Mouse (Mus musculus): ENCODE results near the gene Olfr1442. TPM values are rescaled to one million over a fixed set of nuclear protein-coding genes. Genes with fewer than 3 reads are reported as not detected.
"Not testable (repeated sequence)": the region's sequence is repeated elsewhere in the genome, so short reads cannot be mapped to it uniquely, and the experiment has no call there.

Gene Olfr1442
- not detected in 2 replicates for polyA plus RNA-seq (2015; fragmentation: Nextera tagmentation; extraction: Ambion mirVana)

DNA sequence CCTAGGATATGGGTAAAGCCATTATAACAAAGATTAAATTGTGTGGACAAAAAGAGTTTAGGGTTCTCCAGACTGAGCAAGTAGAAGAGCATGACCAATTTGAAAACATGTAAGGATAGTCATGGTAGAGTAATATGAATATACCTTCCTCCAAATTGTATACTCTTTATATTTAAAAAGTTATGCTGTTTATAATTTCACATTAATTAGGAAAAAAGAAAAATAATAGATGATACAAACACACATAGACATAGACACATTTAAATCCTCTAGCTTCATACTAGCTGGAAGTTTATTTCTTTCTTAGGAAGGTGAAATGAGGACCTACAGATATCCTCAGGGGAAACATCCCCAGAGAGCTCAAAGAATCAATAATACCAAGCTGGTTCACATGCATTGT, at the start of gene Olfr1442:
Gene Olfr1442 (plus strand): TSS at position 301 of the 400 bp plus-strand sequence.
- Histone ChIP-seq H3K4me1 (no peaks in the 10 kb centered on the region), H3K9me3 (replicated peaks) (no peaks in the 10 kb centered on the region), H3K27me3 (no peaks in the 10 kb centered on the region), H3K36me3 (no peaks in the 10 kb centered on the region), H3K27ac (replicated peaks) (no peak within 1 kb of the TSS), H3K9ac (no peak within 1 kb of the TSS), H3K4me3 (replicated peaks) (no peak within 1 kb of the TSS), H3K4me2 (replicated peaks) (no peak within 1 kb of the TSS)
- no peak for ATAC-seq (ENCODE audit: insufficient number of reproducible peaks, low FRiP score, low TSS enrichment, low read depth)

DNA sequence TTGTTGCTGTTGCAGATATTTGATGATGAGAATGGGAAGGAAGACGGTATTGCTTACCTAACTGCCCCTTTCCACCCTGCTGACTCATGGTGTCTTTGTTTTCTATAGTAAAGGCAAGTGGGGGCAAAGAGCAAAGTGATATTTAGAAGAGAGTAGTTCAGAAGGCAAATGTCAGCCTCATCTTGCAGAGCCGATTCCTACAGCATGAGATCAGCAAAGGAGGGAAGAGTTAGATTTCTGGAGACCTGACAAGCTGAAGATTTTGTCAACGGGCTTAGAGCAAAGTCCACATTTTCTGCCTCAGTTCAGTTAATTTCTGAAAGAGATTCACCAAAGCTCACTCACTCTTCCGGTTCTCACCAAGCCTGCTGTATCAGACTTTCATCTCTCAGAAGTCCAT, 37.1 kb upstream of the Olfr1442 start, which contains the start of gene Glyat:
Gene Glyat (plus strand): TSS at position 133 of the 400 bp plus-strand sequence.
- ATAC-seq (ENCODE audit: insufficient number of reproducible peaks, low FRiP score, low TSS enrichment, low read depth), result no peak
- Histone ChIP-seq H3K27me3 (no peaks in the 10 kb centered on the region), H3K9me3 (replicated peaks) (no peaks in the 10 kb centered on the region), H3K27ac (replicated peaks) (no peak within 1 kb of the TSS), H3K36me3 (no peaks in the 10 kb centered on the region), H3K4me3 (replicated peaks) (no peak within 1 kb of the TSS), H3K4me1 (no peaks in the 10 kb centered on the region), H3K9ac (no peak within 1 kb of the TSS), H3K4me2 (replicated peaks) (no peak within 1 kb of the TSS)
- 68% methylated on average over 4 of the region's 4 CpGs for WGBS

- H3K4me1 ChIP-seq, result no peaks in the 10 kb centered on the region
- H3K9me3 ChIP-seq (replicated peaks), result no peaks in the 10 kb centered on the region
- H3K27me3 ChIP-seq, result no peaks in the 10 kb centered on the region
- H3K4me3 ChIP-seq (replicated peaks), result no peak overlapping the region
- no peaks in the 10 kb centered on the region for H3K36me3 ChIP-seq
- 90% methylated on average over 3 of the region's 3 CpGs for WGBS
- H3K27ac ChIP-seq (replicated peaks), result no peak overlapping the region
- H3K4me2 ChIP-seq (replicated peaks), result no peak overlapping the region
- no peak overlapping the region for H3K9ac ChIP-seq
- ATAC-seq (ENCODE audit: insufficient number of reproducible peaks, low FRiP score, low TSS enrichment, low read depth), result no peak
Observed at GRCm38 (mm10) chr19:12634259-12634658, 36.0 kb upstream of the Olfr1442 start.

- no peak for ATAC-seq (ENCODE audit: insufficient number of reproducible peaks, low FRiP score, low TSS enrichment, low read depth)
- Histone ChIP-seq H3K27ac (replicated peaks) (no peak overlapping the region), H3K4me2 (replicated peaks) (no peak overlapping the region), H3K4me3 (replicated peaks) (no peak overlapping the region), H3K9ac (no peak overlapping the region), H3K4me1 (no peaks in the 10 kb centered on the region), H3K36me3 (no peaks in the 10 kb centered on the region), H3K27me3 (no peaks in the 10 kb centered on the region), H3K9me3 (replicated peaks) (no peaks in the 10 kb centered on the region)
- WGBS, result 82% methylated on average over 4 of the region's 4 CpGs
Observed at GRCm38 (mm10) chr19:12634963-12635362, 35.3 kb upstream of the Olfr1442 start.

GRCm38 (mm10) chr19:12636863-12637262, 33.4 kb upstream of the Olfr1442 start:
- WGBS, result 53% methylated on average over 3 of the region's 3 CpGs

GRCm38 (mm10) chr19:12638049-12638448, 32.2 kb upstream of the Olfr1442 start:
- Histone ChIP-seq H3K9ac (no peak overlapping the region), H3K27ac (replicated peaks) (no peak overlapping the region), H3K4me3 (replicated peaks) (no peak overlapping the region), H3K4me1 (no peaks in the 10 kb centered on the region), H3K27me3 (no peaks in the 10 kb centered on the region), H3K36me3 (no peaks in the 10 kb centered on the region), H3K4me2 (replicated peaks) (no peak overlapping the region), H3K9me3 (replicated peaks) (no peaks in the 10 kb centered on the region)
- 76% methylated on average over 1 of the region's 1 CpGs for WGBS
- ATAC-seq (ENCODE audit: insufficient number of reproducible peaks, low FRiP score, low TSS enrichment, low read depth), result no peak

More at GRCm38 (mm10) chr19:12636863-12637262, 33.4 kb upstream of the Olfr1442 start:
- H3K9ac ChIP-seq, result no peak overlapping the region
- H3K4me1 ChIP-seq, result no peaks in the 10 kb centered on the region
- no peak overlapping the region for H3K4me3 ChIP-seq (replicated peaks)
- no peaks in the 10 kb centered on the region for H3K9me3 ChIP-seq (replicated peaks)
- no peak overlapping the region for H3K4me2 ChIP-seq (replicated peaks)
- H3K27me3 ChIP-seq, result no peaks in the 10 kb centered on the region
- no peak overlapping the region for H3K27ac ChIP-seq (replicated peaks)
- ATAC-seq (ENCODE audit: insufficient number of reproducible peaks, low FRiP score, low TSS enrichment, low read depth), result no peak
- no peaks in the 10 kb centered on the region for H3K36me3 ChIP-seq

DNA sequence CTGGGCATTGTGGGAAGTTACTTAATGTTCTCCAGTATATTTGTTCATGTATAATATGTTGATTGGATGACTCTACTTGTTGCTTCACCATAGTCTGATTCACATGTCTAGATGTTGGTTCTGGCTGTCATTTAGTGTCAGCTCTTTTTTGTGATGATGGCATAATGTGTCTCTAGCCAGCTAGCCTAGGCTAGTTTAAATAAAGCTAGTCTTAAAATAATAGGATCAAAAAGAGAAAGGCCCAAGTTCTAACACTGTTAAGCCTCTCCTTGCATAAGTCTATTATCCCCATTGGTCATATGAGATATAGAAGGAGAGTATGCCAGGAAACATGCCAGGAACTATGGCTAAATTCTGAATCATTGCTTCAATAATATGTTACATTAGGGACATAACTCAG, 20.7 kb upstream of the Olfr1442 start:
- ATAC-seq (ENCODE audit: insufficient number of reproducible peaks, low FRiP score, low TSS enrichment, low read depth), result no peak
- no peaks in the 10 kb centered on the region for H3K27me3 ChIP-seq
- no peak overlapping the region for H3K27ac ChIP-seq (replicated peaks)
- no peak overlapping the region for H3K4me2 ChIP-seq (replicated peaks)
- no peak overlapping the region for H3K4me3 ChIP-seq (replicated peaks)
- H3K4me1 ChIP-seq, result no peaks in the 10 kb centered on the region
- no peaks in the 10 kb centered on the region for H3K36me3 ChIP-seq
- no peak overlapping the region for H3K9ac ChIP-seq
- no peaks in the 10 kb centered on the region for H3K9me3 ChIP-seq (replicated peaks)

DNA sequence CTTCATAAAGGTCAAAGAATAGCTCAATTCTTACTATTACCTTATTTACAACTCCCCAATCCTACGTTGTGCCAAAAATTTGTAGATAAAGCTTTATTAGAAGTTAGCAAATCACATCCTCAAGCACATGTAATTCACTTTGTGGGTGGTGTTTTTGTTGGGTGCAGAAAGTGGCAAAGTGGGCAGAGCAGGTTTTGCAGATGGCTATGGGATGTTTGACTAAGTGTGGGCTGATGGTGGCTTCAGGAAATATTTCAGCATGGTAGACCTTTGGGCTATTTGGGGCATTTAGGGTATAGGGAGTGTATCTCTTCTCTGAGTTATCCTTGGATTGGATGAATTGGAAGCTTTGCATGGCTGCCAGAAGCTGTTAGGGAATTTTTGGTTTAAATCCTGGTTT, 4.1 kb upstream of the Olfr1442 start:
- 79% methylated on average over 1 of the region's 1 CpGs for WGBS
- no peaks in the 10 kb centered on the region for H3K4me1 ChIP-seq
- H3K9me3 ChIP-seq (replicated peaks), result peaks cover 9% of the 10 kb centered on the region; the same call in 1 of the 2 replicates
- no peaks in the 10 kb centered on the region for H3K27me3 ChIP-seq
- no peak overlapping the region for H3K4me3 ChIP-seq (replicated peaks)
- no peak overlapping the region for H3K9ac ChIP-seq
- ATAC-seq (ENCODE audit: insufficient number of reproducible peaks, low FRiP score, low TSS enrichment, low read depth), result no peak
- no peak overlapping the region for H3K4me2 ChIP-seq (replicated peaks)
- no peaks in the 10 kb centered on the region for H3K36me3 ChIP-seq
- H3K27ac ChIP-seq (replicated peaks), result no peak overlapping the region

DNA sequence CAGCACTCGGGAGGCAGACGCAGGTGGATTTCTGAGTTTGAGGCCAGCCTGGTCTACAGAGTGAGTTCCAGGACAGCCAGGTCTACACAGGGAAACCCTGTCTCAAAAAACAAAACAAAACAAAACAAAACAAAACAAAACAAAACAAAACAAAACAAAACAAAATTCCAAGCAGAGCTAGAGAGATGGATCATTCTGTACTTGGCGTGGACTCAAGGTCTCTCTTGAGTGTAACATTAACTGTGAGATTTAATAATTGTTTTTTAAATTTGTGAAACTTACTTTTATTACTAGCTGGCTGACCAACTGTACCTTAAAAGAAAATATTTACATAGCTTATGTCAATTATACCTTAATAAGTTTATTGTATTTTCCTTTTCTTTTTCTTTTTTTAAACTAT, 1.6 kb upstream of the Olfr1442 start:
- WGBS, result 88% methylated on average over 3 of the region's 3 CpGs
- not testable (repeated sequence) for H3K27ac ChIP-seq (replicated peaks); H3K9ac ChIP-seq; H3K4me3 ChIP-seq (replicated peaks); H3K36me3 ChIP-seq; H3K9me3 ChIP-seq (replicated peaks); H3K27me3 ChIP-seq; H3K4me1 ChIP-seq; H3K4me2 ChIP-seq (replicated peaks); ATAC-seq (ENCODE audit: insufficient number of reproducible peaks, low FRiP score, low TSS enrichment, low read depth)

- no peak for ATAC-seq (ENCODE audit: insufficient number of reproducible peaks, low FRiP score, low TSS enrichment, low read depth)
- no peak overlapping the region for H3K4me3 ChIP-seq (replicated peaks)
- WGBS, result 84% methylated on average over 4 of the region's 4 CpGs
Observed at GRCm38 (mm10) chr19:12671051-12671450, 812 bp downstream of the Olfr1442 start.

DNA sequence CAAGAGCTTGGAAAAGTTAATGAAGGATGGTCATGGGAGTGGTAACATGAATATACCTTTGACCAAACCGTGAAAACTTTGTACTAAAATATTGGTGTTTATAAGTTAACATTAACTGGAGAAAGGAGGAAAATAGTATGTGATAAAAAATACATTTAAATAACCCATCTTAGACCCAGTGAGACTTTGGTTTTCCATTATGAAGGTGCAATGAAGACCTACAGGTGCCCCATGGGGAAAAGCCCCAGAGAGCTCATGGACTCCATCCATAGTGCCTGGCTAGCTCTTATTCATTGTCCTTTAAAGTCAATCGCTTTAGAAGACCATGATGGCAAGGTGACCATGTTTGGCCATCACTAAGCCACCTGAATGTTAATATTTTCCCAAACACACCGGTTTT, 7.6 kb downstream of the Olfr1442 start, which contains the start of gene Olfr1443:
Gene Olfr1443 (plus strand): TSS at position 301 of the 400 bp plus-strand sequence.
- no peak for ATAC-seq (ENCODE audit: insufficient number of reproducible peaks, low FRiP score, low TSS enrichment, low read depth)
- Histone ChIP-seq H3K36me3 (no peaks in the 10 kb centered on the region), H3K4me1 (no peaks in the 10 kb centered on the region), H3K4me3 (replicated peaks) (no peak within 1 kb of the TSS), H3K27me3 (no peaks in the 10 kb centered on the region), H3K9me3 (replicated peaks) (no peaks in the 10 kb centered on the region), H3K9ac (no peak within 1 kb of the TSS), H3K4me2 (replicated peaks) (no peak within 1 kb of the TSS), H3K27ac (replicated peaks) (no peak within 1 kb of the TSS)
- WGBS, result 64% methylated on average over 3 of the region's 3 CpGs

More at GRCm38 (mm10) chr19:12671051-12671450, 812 bp downstream of the Olfr1442 start:
- H3K27me3 ChIP-seq, result no peaks in the 10 kb centered on the region
- H3K4me2 ChIP-seq (replicated peaks), result no peak overlapping the region
- no peak overlapping the region for H3K9ac ChIP-seq
- no peaks in the 10 kb centered on the region for H3K36me3 ChIP-seq
- no peaks in the 10 kb centered on the region for H3K9me3 ChIP-seq (replicated peaks)
- H3K27ac ChIP-seq (replicated peaks), result no peak overlapping the region
- H3K4me1 ChIP-seq, result no peaks in the 10 kb centered on the region

DNA sequence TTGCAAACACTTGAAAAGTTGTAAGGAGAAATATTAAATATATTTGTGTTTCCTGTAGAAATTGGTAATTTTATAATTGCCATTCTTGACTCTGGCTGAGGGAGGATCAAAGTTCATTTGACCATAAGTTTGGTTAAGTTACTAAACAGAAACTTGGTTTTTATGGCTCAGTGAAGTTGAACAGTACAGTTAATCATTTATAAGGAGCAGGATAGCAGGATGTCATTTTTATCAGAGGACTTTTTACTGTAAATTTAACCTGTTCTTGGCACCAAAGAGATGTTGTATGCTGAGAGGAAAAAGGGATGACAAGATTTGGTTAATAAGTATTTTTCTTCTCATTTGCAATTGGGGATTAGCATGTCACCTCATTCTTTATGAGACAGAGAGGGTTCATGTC, 14.4 kb downstream of the Olfr1442 start:
- H3K4me2 ChIP-seq (replicated peaks), result no peak overlapping the region
- no peak overlapping the region for H3K4me3 ChIP-seq (replicated peaks)
- H3K9me3 ChIP-seq (replicated peaks), result no peaks in the 10 kb centered on the region
- no peak for ATAC-seq (ENCODE audit: insufficient number of reproducible peaks, low FRiP score, low TSS enrichment, low read depth)
- no peaks in the 10 kb centered on the region for H3K4me1 ChIP-seq
- no peaks in the 10 kb centered on the region for H3K36me3 ChIP-seq
- H3K27me3 ChIP-seq, result no peaks in the 10 kb centered on the region
- H3K27ac ChIP-seq (replicated peaks), result no peak overlapping the region
- H3K9ac ChIP-seq, result no peak overlapping the region

All from embryonic facial prominence, embryonic 15.5 days (tissue).